ENCODE assay signal across 7 mouse cellular contexts in genomic region chr17:31386766-31387275, GRCm38 (mm10). TPM values are rescaled to one million over a fixed set of nuclear protein-coding genes. Genes with fewer than 3 reads are reported as not detected.
DNase-seq lines count a peak whose midpoint lies in the region; ATAC-seq and TF ChIP-seq lines count a peak whose summit lies in the region.

No protein-coding gene starts in this region.

- peaks cover 10% of the 10 kb centered on the region for H3K27me3 ChIP-seq in spleen, adult 2 months (ENCODE audit: control insufficient read depth, insufficient read depth, low read length)
- H3K27me3 ChIP-seq in hindbrain, embryonic 11.5 days (ENCODE audit: control insufficient read depth, insufficient read depth, low read length) = no peaks in the 10 kb centered on the region
- H3K27me3 ChIP-seq in limb, embryonic 15.5 days = no peaks in the 10 kb centered on the region

- TF ChIP-seq CTCF in spleen, adult 2 months (IDR thresholded peaks at IDR 0.05; ENCODE audit: extremely low read depth, insufficient read depth, insufficient read length, insufficient replicate concordance) = no peak

- DNase-seq in spleen, adult 2 months (ENCODE audit: low read depth in 1 of 2, low spot score in 2 of 2) = no peak
- DNase-seq in spleen, postnatal 14 days (ENCODE audit: low spot score in 2 of 2) = no peak
- no peak for DNase-seq in hindbrain, embryonic 11.5 days (ENCODE audit: low spot score)
- DNase-seq in ovary, postnatal 10 days (ENCODE audit: low spot score) = no peak
- DNase-seq in right cerebral cortex, postnatal 25 days = no peak
- DNase-seq in urinary bladder, postnatal 4 days (ENCODE audit: low spot score in 2 of 2) = no peak

- H3K36me3 ChIP-seq in spleen, adult 2 months (ENCODE audit: control insufficient read depth, insufficient read depth, low read length) = no peaks in the 10 kb centered on the region
- no peaks in the 10 kb centered on the region for H3K36me3 ChIP-seq in hindbrain, embryonic 11.5 days (ENCODE audit: control insufficient read depth, insufficient read depth, low read length)
- no peaks in the 10 kb centered on the region for H3K36me3 ChIP-seq in limb, embryonic 15.5 days

- no peak for TF ChIP-seq POLR2A in spleen, adult 2 months (IDR thresholded peaks at IDR 0.05; ENCODE audit: low read depth, low read length)

- WGBS in spleen, adult 2 months = 13% methylated on average over 7 of the region's 7 CpGs
- 9% methylated on average over 7 of the region's 7 CpGs for WGBS in hindbrain, embryonic 11.5 days
- WGBS in limb, embryonic 15.5 days = 11% methylated on average over 7 of the region's 7 CpGs

- H3K4me3 ChIP-seq in spleen, adult 2 months (ENCODE audit: extremely low read depth, insufficient read depth, insufficient read length) = peak overlapping the region; percentile 46; the same call in 1 of the 2 replicates
- peak overlapping the region; percentile 81 for H3K4me3 ChIP-seq in hindbrain, embryonic 11.5 days (ENCODE audit: low read depth, low read length)
- H3K4me3 ChIP-seq in limb, embryonic 15.5 days = peak overlapping the region; percentile 74

- peak overlapping the region; percentile 92 for H3K4me2 ChIP-seq in hindbrain, embryonic 11.5 days (replicated peaks; ENCODE audit: low read depth, low read length)
- H3K4me2 ChIP-seq in limb, embryonic 15.5 days = peak overlapping the region; percentile 86

- H3K4me1 ChIP-seq in spleen, adult 2 months (ENCODE audit: control insufficient read depth, insufficient read depth, insufficient read length) = peaks cover 8% of the 10 kb centered on the region
- peaks cover 8% of the 10 kb centered on the region for H3K4me1 ChIP-seq in hindbrain, embryonic 11.5 days (replicated peaks; ENCODE audit: control insufficient read depth, insufficient read depth, low read length)
- H3K4me1 ChIP-seq in limb, embryonic 15.5 days = peaks cover 64% of the 10 kb centered on the region

- ATAC-seq in hindbrain, embryonic 11.5 days (ENCODE audit: low FRiP score) = peak; percentile 1; the same call in 1 of the 2 replicates
- ATAC-seq in limb, embryonic 15.5 days (ENCODE audit: insufficient number of reproducible peaks, low FRiP score, low TSS enrichment, low read depth) = no peak

- H3K9me3 ChIP-seq in hindbrain, embryonic 11.5 days (ENCODE audit: control insufficient read depth, low read length) = no peaks in the 10 kb centered on the region
- no peaks in the 10 kb centered on the region for H3K9me3 ChIP-seq in limb, embryonic 15.5 days

- H3K27ac ChIP-seq in spleen, adult 2 months (ENCODE audit: insufficient read depth, low read length) = no peak overlapping the region
- H3K27ac ChIP-seq in hindbrain, embryonic 11.5 days (ENCODE audit: low read depth, low read length) = no peak overlapping the region
- peak overlapping the region; percentile 48 for H3K27ac ChIP-seq in limb, embryonic 15.5 days

- peak overlapping the region; percentile 85 for H3K9ac ChIP-seq in hindbrain, embryonic 11.5 days (ENCODE audit: low read depth, low read length)
- H3K9ac ChIP-seq in limb, embryonic 15.5 days = peak overlapping the region; percentile 66

RNA-seq across cellular contexts. Expression of gene Pde9a, which starts 0.8 kb away (rescaled TPM):
- polyA plus RNA-seq in spleen, adult 2 months (2012; rRNA removed) = 0.77 and 1.3 TPM in 2 replicates
- polyA plus RNA-seq in hindbrain, embryonic 11.5 days (2014; fragmentation: Nextera tagmentation; extraction: Ambion mirVana) = 27.9 and 29.0 TPM in 2 replicates
- polyA plus RNA-seq in limb, embryonic 15.5 days (2015; fragmentation: Nextera tagmentation; extraction: Ambion mirVana) = 23.4 and 23.9 TPM in 2 replicates

Comparison
In these comparisons a context has a peak if more than half of its experiments do, and no peak if none do; other contexts are left out.
1. RNA of gene Pde9a, which starts 0.8 kb away (polyA plus RNA-seq): 27.9 to 29.0 TPM in hindbrain, embryonic 11.5 days and 23.4 to 23.9 TPM in limb, embryonic 15.5 days; 0.77 to 1.3 TPM in spleen, adult 2 months; every median in the first group is over 10 times any median in the second.
2. Peak in every context shown above with its lines, with median percentiles within 50 percentile points of each other: H3K4me3 ChIP-seq.